Mouse (Mus musculus): ENCODE measurements around the gene Zfp691. TPM values are rescaled to one million over a fixed set of nuclear protein-coding genes. Genes with fewer than 3 reads are reported as not detected.

Gene Zfp691
- 3.6 and 3.8 TPM in 2 replicates for polyA plus RNA-seq (2016; fragmentation: Nextera tagmentation; extraction: Ambion mirVana)

DNA sequence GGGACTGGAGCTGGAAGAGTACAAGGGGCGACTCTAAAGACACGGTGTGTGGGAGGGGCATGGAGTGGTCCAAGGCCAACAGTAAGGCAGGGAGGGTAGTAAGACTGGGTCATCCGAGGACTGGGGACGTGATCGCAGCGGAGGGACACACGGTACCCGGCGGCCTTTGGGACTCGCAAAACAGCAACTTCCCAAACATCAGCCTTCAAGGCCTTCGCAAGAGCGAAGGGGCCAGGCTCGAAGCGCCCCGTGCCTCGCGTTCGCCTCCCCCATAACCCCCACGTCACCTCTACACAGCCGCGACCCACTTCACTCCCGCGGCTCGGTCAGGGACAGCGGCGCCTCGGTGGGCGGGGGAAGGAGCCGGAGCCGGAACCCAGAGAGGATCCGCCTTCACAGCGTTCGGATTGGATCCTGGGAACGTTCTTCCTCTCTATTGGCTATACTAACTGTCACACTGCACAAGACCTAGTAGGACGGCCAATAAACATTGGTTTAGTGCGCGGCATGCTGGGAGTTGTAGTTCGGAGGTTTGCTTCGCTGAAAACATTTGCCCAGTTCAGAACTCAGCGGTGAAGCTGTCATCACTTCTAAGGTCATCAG, at the start of gene Zfp691:
Gene Zfp691, minus strand, starts transcription at position 345 of the 603 bp plus-strand sequence.
- Histone ChIP-seq H3K27ac (peak within 1 kb of the TSS; percentile 74), H3K9me3 (replicated peaks) (no peaks in the 10 kb centered on the region), H3K9ac (peak within 1 kb of the TSS; percentile 86), H3K4me3 (peak within 1 kb of the TSS; percentile 77), H3K27me3 (replicated peaks) (no peaks in the 10 kb centered on the region), H3K4me1 (peaks cover 41% of the 10 kb centered on the region), H3K4me2 (peak within 1 kb of the TSS; percentile 80), H3K36me3 (peaks cover 51% of the 10 kb centered on the region)
- peak; percentile 99 for ATAC-seq
- WGBS (ENCODE audit: insufficient replicate concordance) = under 1% methylated on average over 40 of the region's 40 CpGs

- Histone ChIP-seq H3K36me3 (peaks cover 45% of the 10 kb centered on the region), H3K27me3 (replicated peaks) (0 out of 2 replicates have a peak, but pooled peaks cover 1% of the 10 kb centered on the region), H3K4me3 (no peak overlapping the region), H3K4me1 (0 out of 2 replicates have a peak, but pooled peaks cover 4% of the 10 kb centered on the region), H3K27ac (no peak overlapping the region), H3K9ac (no peak overlapping the region), H3K9me3 (replicated peaks) (no peaks in the 10 kb centered on the region), H3K4me2 (no peak overlapping the region)
- ATAC-seq = peak; percentile 46; the same call in 1 of the 2 replicates
- WGBS (ENCODE audit: insufficient replicate concordance) = 68% methylated on average over 1 of the region's 1 CpGs
These were observed 49.7 kb upstream of the Zfp691 start for GRCm38 (mm10) chr4:119223696-119224095.

DNA sequence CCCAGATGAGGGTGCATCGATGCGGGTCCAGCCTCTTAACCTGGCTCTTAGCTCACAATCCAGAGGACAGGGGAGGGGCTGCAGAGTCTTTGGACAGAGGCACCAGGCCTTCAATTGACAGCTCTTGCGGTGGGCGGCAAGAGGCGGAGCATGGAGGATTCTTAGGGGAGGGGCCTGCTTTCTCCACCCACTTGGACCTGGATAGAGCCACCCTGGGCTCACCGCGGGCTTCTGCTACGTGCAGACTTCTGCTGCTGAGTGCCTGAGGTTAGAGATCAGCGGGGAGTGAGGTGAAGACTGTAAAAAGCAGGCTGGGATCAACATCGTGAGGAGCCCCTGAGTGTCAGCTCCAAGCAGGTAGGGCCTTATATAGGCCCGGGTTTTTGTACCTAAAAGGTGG, 44.2 kb upstream of the Zfp691 start, which contains the start of gene Tmem269:
Gene Tmem269, minus strand, starts transcription at position 49 of the 400 bp plus-strand sequence.
- H3K27me3 ChIP-seq (replicated peaks) = peaks cover 29% of the 10 kb centered on the region
- WGBS (ENCODE audit: insufficient replicate concordance) = 11% methylated on average over 11 of the region's 11 CpGs
- H3K4me3 ChIP-seq = no peak within 1 kb of the TSS
- no peak within 1 kb of the TSS for H3K4me2 ChIP-seq
- H3K4me1 ChIP-seq = peaks cover 13% of the 10 kb centered on the region
- H3K9me3 ChIP-seq (replicated peaks) = no peaks in the 10 kb centered on the region
- H3K36me3 ChIP-seq = no peaks in the 10 kb centered on the region
- no peak within 1 kb of the TSS for H3K9ac ChIP-seq
- no peak within 1 kb of the TSS for H3K27ac ChIP-seq
- peak; percentile 40; the same call in 1 of the 2 replicates for ATAC-seq

DNA sequence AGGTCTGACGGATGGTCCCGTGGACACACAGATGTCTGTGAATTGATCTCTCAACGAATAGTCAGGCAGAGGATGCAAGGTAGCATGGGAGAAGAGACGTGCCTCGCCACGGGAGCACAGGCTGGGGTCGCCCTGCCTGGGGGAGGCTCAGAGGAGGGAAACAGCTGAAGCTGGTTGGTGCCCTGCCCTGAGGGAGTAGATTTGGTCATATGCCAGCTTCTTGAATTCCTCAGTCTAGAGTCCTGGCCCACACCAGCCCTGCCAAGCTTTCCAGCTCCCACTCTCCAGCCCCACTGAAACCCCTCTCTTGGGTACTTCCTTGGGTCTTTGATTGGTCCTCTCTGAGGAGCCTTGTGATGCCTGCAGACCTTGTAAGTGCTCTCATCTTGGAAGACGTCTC, 42.7 kb upstream of the Zfp691 start:
- WGBS (ENCODE audit: insufficient replicate concordance) = 52% methylated on average over 8 of the region's 8 CpGs
- ATAC-seq = no peak

DNA sequence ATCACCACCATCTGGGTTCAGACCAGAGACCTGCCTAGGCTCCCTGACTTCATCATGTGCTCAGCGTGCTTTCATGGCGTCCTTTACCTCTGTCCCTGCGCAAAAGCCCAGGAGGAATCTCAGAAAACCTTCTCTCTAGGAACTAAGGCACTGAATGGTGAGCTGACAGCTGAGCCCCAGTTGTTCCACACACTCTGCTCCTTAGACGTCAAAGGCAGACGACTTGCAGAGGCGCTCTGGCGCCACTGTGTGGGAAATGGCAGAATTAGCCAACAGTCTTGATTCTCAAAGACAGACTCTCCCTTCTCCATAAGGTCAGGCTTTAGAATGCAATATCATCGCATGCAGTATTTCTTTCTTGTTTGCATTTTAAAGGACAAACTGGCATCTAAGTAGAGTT, 30.7 kb upstream of the Zfp691 start:
- Histone ChIP-seq H3K9me3 (replicated peaks) (no peaks in the 10 kb centered on the region), H3K27me3 (replicated peaks) (peaks cover 31% of the 10 kb centered on the region; the same call in 1 of the 2 replicates), H3K36me3 (peaks cover 23% of the 10 kb centered on the region), H3K27ac (no peak overlapping the region), H3K4me2 (no peak overlapping the region), H3K4me1 (peaks cover 8% of the 10 kb centered on the region; the same call in 1 of the 2 replicates), H3K9ac (no peak overlapping the region), H3K4me3 (no peak overlapping the region)
- 10% methylated on average over 8 of the region's 8 CpGs for WGBS (ENCODE audit: insufficient replicate concordance)
- peak; percentile 75 for ATAC-seq

More for the DNA sequence above, 42.7 kb upstream of the Zfp691 start:
- H3K9ac ChIP-seq = no peak overlapping the region
- H3K9me3 ChIP-seq (replicated peaks) = no peaks in the 10 kb centered on the region
- H3K4me1 ChIP-seq = peaks cover 9% of the 10 kb centered on the region
- no peak overlapping the region for H3K4me3 ChIP-seq
- H3K27me3 ChIP-seq (replicated peaks) = peaks cover 35% of the 10 kb centered on the region
- no peak overlapping the region for H3K4me2 ChIP-seq
- no peaks in the 10 kb centered on the region for H3K36me3 ChIP-seq
- H3K27ac ChIP-seq = no peak overlapping the region

GRCm38 (mm10) chr4:119198105-119198504, 24.1 kb upstream of the Zfp691 start:
- H3K36me3 ChIP-seq = peaks cover 50% of the 10 kb centered on the region
- peaks cover 58% of the 10 kb centered on the region for H3K4me1 ChIP-seq
- H3K4me2 ChIP-seq = peak overlapping the region; percentile 85
- H3K27me3 ChIP-seq (replicated peaks) = no peaks in the 10 kb centered on the region
- peak overlapping the region; percentile 46 for H3K27ac ChIP-seq
- ATAC-seq = no peak
- peak overlapping the region; percentile 42; the same call in 1 of the 2 replicates for H3K9ac ChIP-seq
- WGBS (ENCODE audit: insufficient replicate concordance) = 77% methylated on average over 6 of the region's 6 CpGs
- H3K4me3 ChIP-seq = no peak overlapping the region
- no peaks in the 10 kb centered on the region for H3K9me3 ChIP-seq (replicated peaks)

GRCm38 (mm10) chr4:119195582-119196320, 21.8 kb upstream of the Zfp691 start:
- no peaks in the 10 kb centered on the region for H3K9me3 ChIP-seq (replicated peaks)
- H3K4me1 ChIP-seq = peaks cover 81% of the 10 kb centered on the region
- WGBS (ENCODE audit: insufficient replicate concordance) = 15% methylated on average over 18 of the region's 18 CpGs
- peak overlapping the region; percentile 97 for H3K9ac ChIP-seq
- peak; percentile 58 for ATAC-seq
- H3K27me3 ChIP-seq (replicated peaks) = no peaks in the 10 kb centered on the region
- H3K27ac ChIP-seq = peak overlapping the region; percentile 99
- peak overlapping the region; percentile 85 for H3K4me2 ChIP-seq
- H3K36me3 ChIP-seq = peaks cover 37% of the 10 kb centered on the region
- H3K4me3 ChIP-seq = peak overlapping the region; percentile 95

GRCm38 (mm10) chr4:119194909-119195581, 21.1 kb upstream of the Zfp691 start, which contains the start of gene Svbp:
TSS of gene Svbp (plus strand) at chr4:119195306.
- Histone ChIP-seq H3K36me3 (peaks cover 30% of the 10 kb centered on the region), H3K27ac (peak within 1 kb of the TSS; percentile 99), H3K9me3 (replicated peaks) (no peaks in the 10 kb centered on the region), H3K4me3 (peak within 1 kb of the TSS; percentile 95), H3K4me1 (peaks cover 83% of the 10 kb centered on the region), H3K9ac (peak within 1 kb of the TSS; percentile 97), H3K4me2 (peak within 1 kb of the TSS; percentile 85), H3K27me3 (replicated peaks) (no peaks in the 10 kb centered on the region)
- ATAC-seq = peak; percentile 86
- under 1% methylated on average over 45 of the region's 47 CpGs for WGBS (ENCODE audit: insufficient replicate concordance)

GRCm38 (mm10) chr4:119192757-119193156, 18.8 kb upstream of the Zfp691 start:
- 85% methylated on average over 4 of the region's 4 CpGs for WGBS (ENCODE audit: insufficient replicate concordance)

GRCm38 (mm10) chr4:119191273-119191672, 17.3 kb upstream of the Zfp691 start:
- no peak for ATAC-seq
- peak overlapping the region; percentile 92 for H3K9ac ChIP-seq
- no peaks in the 10 kb centered on the region for H3K9me3 ChIP-seq (replicated peaks)
- H3K27me3 ChIP-seq (replicated peaks) = no peaks in the 10 kb centered on the region
- peak overlapping the region; percentile 99 for H3K27ac ChIP-seq
- peaks cover 69% of the 10 kb centered on the region for H3K4me1 ChIP-seq
- peaks cover 26% of the 10 kb centered on the region for H3K36me3 ChIP-seq
- H3K4me2 ChIP-seq = peak overlapping the region; percentile 81
- whole genome bisulfite sequencing (ENCODE audit: insufficient replicate concordance) = 48% methylated on average over 3 of the region's 3 CpGs
- peak overlapping the region; percentile 81 for H3K4me3 ChIP-seq

More at GRCm38 (mm10) chr4:119192757-119193156, 18.8 kb upstream of the Zfp691 start:
- Histone ChIP-seq H3K36me3 (peaks cover 19% of the 10 kb centered on the region), H3K27ac (peak overlapping the region; percentile 99), H3K4me3 (no peak overlapping the region), H3K9me3 (replicated peaks) (no peaks in the 10 kb centered on the region), H3K27me3 (replicated peaks) (no peaks in the 10 kb centered on the region), H3K9ac (peak overlapping the region; percentile 17; the same call in 1 of the 2 replicates), H3K4me1 (peaks cover 70% of the 10 kb centered on the region), H3K4me2 (no peak overlapping the region)
- no peak for ATAC-seq

DNA sequence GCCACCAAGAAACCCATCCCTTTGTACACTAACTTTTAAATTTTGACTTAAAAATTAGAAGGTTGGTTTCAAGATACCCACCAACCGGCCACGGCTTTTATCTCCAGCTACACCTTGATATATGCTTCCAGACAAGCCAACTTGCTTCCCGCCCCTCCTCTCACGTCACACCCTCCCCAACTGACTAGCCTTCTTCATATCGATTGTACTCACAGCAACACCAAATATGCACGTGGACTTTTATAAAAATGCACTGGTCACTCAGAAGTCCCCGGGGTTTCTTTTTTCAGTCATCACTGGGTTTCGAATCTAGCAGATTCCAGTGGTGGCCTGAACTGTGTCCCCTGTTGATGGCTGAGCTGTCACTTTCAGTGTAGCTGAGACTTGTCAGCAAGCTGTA, 16.6 kb upstream of the Zfp691 start:
- H3K9me3 ChIP-seq (replicated peaks) = no peaks in the 10 kb centered on the region
- H3K27ac ChIP-seq = peak overlapping the region; percentile 99
- peak; percentile 70 for ATAC-seq
- H3K9ac ChIP-seq = peak overlapping the region; percentile 92
- peaks cover 69% of the 10 kb centered on the region for H3K4me1 ChIP-seq
- no peaks in the 10 kb centered on the region for H3K27me3 ChIP-seq (replicated peaks)
- peak overlapping the region; percentile 81 for H3K4me3 ChIP-seq
- peaks cover 33% of the 10 kb centered on the region for H3K36me3 ChIP-seq
- 25% methylated on average over 8 of the region's 8 CpGs for WGBS (ENCODE audit: insufficient replicate concordance)
- H3K4me2 ChIP-seq = peak overlapping the region; percentile 81

All from liver, embryonic 12.5 days (tissue).